Mouse (Mus musculus): ENCODE results near the gene Kremen2. TPM values are rescaled to one million over a fixed set of nuclear protein-coding genes. Genes with fewer than 3 reads are reported as not detected.
"Not testable (repeated sequence)": the region's sequence is repeated elsewhere in the genome, so short reads cannot be mapped to it uniquely, and the experiment has no call there.

Gene Kremen2
- polyA plus RNA-seq, 1 experiment from 2014 or later: not detected

DNA sequence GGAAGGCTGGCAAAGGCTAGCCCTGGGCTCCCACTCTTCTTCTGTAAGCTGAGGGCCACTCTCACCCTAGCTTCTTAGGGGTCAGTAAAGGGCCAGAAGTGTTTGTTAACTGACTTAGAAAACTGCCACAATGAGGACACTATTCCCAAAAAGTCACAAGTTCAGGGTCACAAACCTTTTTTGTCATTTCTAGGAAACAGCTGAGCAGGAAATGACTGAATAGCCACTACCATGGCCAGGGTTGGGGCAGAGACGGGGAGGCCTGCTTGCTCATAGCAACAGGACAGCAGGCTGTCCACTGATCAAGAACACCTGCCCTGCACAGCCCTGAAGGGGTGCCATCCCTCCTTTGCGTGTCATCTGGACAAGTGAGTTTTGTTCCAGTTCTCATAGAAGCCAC is 31.5 kb upstream of the Kremen2 start:
- Histone ChIP-seq H3K9ac (no peak overlapping the region), H3K27me3 (peaks cover 3% of the 10 kb centered on the region; the same call in 1 of the 2 replicates), H3K4me1 (replicated peaks) (peaks cover 4% of the 10 kb centered on the region), H3K9me3 (replicated peaks) (no peaks in the 10 kb centered on the region), H3K4me2 (no peak overlapping the region), H3K27ac (replicated peaks) (no peak overlapping the region), H3K4me3 (replicated peaks) (no peak overlapping the region), H3K36me3 (replicated peaks) (no peaks in the 10 kb centered on the region)
- no peak for ATAC-seq (ENCODE audit: insufficient read depth)
- WGBS (ENCODE audit: insufficient replicate concordance): 59% methylated on average over 2 of the region's 2 CpGs

DNA sequence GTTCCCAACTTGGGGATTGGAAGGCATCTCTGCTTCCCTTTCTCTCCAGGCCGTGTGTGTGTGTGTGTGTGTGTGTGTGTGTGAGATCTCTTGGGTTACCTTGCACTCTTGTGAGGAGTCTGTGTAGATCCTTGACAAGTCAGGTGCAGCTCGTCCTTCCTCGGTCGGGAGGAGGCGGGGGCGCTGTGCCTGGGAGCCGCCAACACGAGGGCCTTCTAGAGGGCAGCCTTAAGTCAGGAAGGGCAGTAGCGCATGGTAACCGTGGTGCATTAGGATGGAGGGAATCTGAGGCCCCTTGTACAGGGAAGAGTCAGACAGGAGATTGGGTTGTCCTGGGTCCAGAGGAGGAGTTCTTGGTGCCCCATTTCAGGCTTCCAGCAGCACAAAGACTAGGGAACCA is 30.6 kb upstream of the Kremen2 start:
- H3K4me1 ChIP-seq (replicated peaks): peaks cover 10% of the 10 kb centered on the region
- 68% methylated on average over 10 of the region's 10 CpGs for WGBS (ENCODE audit: insufficient replicate concordance)

DNA sequence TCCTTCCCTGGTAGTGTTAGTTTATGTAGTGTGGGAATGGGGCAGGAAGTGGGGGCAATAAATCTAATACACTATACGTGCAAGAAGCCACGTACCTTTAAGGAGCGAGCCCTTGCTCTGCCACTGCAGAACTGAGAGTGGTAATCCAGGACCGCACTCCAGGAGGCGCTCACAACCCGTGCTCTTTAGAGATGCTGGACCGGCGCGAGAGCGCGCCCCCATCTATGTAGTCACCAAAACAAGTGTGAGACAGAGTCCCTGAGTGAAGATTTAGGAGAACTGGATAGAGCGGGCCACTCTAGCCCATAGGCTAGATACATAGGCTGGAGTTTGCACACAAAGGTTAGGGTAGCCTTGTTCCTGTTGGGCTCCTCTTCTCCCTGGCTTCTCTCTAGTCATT is 28.5 kb upstream of the Kremen2 start:
- Histone ChIP-seq H3K4me2 (no peak overlapping the region), H3K4me1 (replicated peaks) (peaks cover 21% of the 10 kb centered on the region), H3K27ac (replicated peaks) (no peak overlapping the region), H3K9me3 (replicated peaks) (no peaks in the 10 kb centered on the region), H3K36me3 (replicated peaks) (no peaks in the 10 kb centered on the region), H3K27me3 (peaks cover 3% of the 10 kb centered on the region; the same call in 1 of the 2 replicates), H3K9ac (no peak overlapping the region), H3K4me3 (replicated peaks) (no peak overlapping the region)
- ATAC-seq (ENCODE audit: insufficient read depth): no peak
- 2% methylated on average over 12 of the region's 12 CpGs for WGBS (ENCODE audit: insufficient replicate concordance)

More for the DNA sequence above, 30.6 kb upstream of the Kremen2 start:
- Histone ChIP-seq H3K27me3 (peaks cover 3% of the 10 kb centered on the region; the same call in 1 of the 2 replicates), H3K9me3 (replicated peaks) (no peaks in the 10 kb centered on the region), H3K27ac (replicated peaks) (no peak overlapping the region), H3K9ac (no peak overlapping the region), H3K4me3 (replicated peaks) (no peak overlapping the region), H3K4me2 (no peak overlapping the region), H3K36me3 (replicated peaks) (no peaks in the 10 kb centered on the region)
- ATAC-seq (ENCODE audit: insufficient read depth): no peak

DNA sequence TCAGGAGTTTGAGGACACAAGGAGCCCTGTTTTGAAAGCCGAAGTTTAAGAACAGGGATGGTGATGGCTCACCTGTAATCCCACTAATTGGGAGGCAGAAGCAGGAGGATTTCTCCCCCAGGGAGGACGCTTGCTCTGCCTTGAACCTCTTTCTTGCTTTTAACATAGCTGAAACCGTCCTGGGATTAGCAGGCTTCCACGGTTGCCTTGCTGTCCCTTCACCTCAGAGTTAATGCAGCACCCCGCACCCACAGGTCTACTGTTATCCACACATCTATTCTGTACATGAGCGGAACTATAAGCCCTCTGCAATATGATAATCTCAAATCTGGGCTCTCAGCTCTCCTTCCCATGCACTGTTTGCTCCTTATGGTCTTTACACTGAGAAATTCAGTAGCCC is 28.0 kb upstream of the Kremen2 start:
- Histone ChIP-seq H3K27ac (replicated peaks) (no peak overlapping the region), H3K4me3 (replicated peaks) (no peak overlapping the region), H3K36me3 (replicated peaks) (no peaks in the 10 kb centered on the region), H3K9ac (no peak overlapping the region), H3K27me3 (peaks cover 3% of the 10 kb centered on the region; the same call in 1 of the 2 replicates), H3K9me3 (replicated peaks) (no peaks in the 10 kb centered on the region), H3K4me2 (no peak overlapping the region), H3K4me1 (replicated peaks) (peaks cover 21% of the 10 kb centered on the region)
- WGBS (ENCODE audit: insufficient replicate concordance): 42% methylated on average over 6 of the region's 6 CpGs
- no peak for ATAC-seq (ENCODE audit: insufficient read depth)

DNA sequence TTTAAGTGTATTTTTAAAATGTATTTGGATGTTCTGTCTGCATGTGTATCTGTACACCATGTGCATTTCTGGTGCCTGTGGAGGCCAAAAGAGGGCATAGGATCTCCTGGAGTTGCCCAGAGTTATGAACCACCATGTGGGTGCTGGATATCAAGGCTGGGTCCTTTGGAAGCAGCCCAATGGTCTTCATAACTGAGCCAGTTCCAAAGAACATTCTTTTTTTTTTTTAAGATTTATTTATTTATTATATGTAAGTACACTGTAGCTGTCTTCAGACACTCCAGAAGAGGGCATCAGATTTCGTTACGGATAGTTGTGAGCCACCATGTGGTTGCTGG is 26.6 kb upstream of the Kremen2 start:
- not testable (repeated sequence) for H3K4me3 ChIP-seq (replicated peaks); H3K36me3 ChIP-seq (replicated peaks); H3K27ac ChIP-seq (replicated peaks); H3K27me3 ChIP-seq; ATAC-seq (ENCODE audit: insufficient read depth); H3K9ac ChIP-seq; H3K9me3 ChIP-seq (replicated peaks); H3K4me2 ChIP-seq
- peaks cover 21% of the 10 kb centered on the region for H3K4me1 ChIP-seq (replicated peaks)
- 73% methylated on average over 2 of the region's 2 CpGs for WGBS (ENCODE audit: insufficient replicate concordance)

DNA sequence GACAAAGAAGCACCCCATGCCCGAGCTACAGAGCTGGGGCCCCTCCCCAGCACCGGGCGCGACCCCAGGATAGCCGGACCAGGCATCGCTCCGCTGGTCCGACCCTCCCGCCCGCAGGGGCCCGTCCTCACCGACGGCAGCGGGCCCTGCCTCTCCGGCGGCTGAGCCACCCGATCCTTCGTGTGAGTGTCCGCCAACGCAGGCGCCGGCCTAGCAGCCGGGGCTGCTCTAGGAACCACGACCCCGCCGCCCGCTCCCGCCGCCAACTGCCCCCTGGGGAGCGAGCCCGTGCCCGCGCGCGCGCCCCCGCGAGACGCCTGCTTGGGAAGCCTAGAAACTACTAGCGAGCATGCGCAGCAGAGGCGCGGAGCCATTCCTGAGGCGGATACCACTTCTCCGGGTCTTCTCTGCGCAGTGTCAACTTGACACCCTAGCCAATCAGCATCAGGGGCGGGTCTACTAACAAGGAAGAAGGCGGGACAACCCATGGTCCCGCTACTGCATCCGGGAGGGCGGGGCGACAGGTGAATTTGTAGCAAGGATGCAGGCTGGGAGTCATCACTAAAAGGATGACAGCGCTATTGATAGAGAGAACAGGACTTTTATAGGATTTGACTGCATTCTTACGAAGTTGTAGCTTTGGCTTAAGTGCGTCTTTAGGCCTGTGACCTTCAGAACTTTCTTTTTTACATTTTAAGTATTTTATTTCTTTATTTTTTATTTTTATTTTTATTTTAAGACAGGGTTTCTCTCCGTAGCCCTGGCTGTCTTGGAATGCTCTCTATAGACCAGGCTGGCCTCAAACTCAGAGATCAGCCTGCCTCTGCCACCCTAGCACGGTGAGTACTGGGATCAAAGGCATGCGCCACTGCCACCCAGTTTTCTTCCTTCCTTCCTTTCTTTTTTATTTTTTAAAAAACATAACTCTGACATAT is 25.9 kb upstream of the Kremen2 start, which contains the start of gene Flywch1:
TSS of gene Flywch1 (minus strand) at position 319 of the 935 bp plus-strand sequence.
- Histone ChIP-seq H3K9me3 (replicated peaks) (no peaks in the 10 kb centered on the region), H3K4me1 (replicated peaks) (peaks cover 21% of the 10 kb centered on the region), H3K27me3 (no peaks in the 10 kb centered on the region), H3K27ac (replicated peaks) (peak within 1 kb of the TSS; percentile 76), H3K9ac (peak within 1 kb of the TSS; percentile 91), H3K4me2 (peak within 1 kb of the TSS; percentile 90), H3K4me3 (replicated peaks) (peak within 1 kb of the TSS; percentile 87), H3K36me3 (replicated peaks) (no peaks in the 10 kb centered on the region)
- 3% methylated on average over 58 of the region's 58 CpGs for WGBS (ENCODE audit: insufficient replicate concordance)
- ATAC-seq (ENCODE audit: insufficient read depth): peak; percentile 97

DNA sequence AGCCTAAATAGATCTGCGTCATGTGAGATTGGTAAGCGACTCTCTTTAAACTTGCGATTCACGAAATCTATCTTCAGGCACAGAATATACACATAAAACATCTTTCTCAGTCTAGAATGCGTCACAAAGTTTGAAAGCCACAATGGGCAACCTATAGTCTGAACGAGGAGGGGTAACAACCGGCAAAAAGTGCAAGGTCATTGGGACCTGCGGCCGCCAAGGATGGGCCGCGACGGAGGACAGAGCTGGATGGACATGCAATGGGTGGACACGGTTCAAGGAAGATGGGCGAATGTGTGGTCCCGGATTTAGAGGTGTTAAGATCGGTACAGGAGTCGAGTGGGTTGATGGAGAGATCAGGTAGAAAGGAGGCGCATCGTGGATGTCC is 25.3 kb upstream of the Kremen2 start:
- 3% methylated on average over 19 of the region's 19 CpGs for WGBS (ENCODE audit: insufficient replicate concordance)
- Histone ChIP-seq H3K27ac (replicated peaks) (peak overlapping the region; percentile 76), H3K9ac (peak overlapping the region; percentile 91), H3K4me3 (replicated peaks) (peak overlapping the region; percentile 87), H3K27me3 (no peaks in the 10 kb centered on the region), H3K36me3 (replicated peaks) (no peaks in the 10 kb centered on the region), H3K9me3 (replicated peaks) (no peaks in the 10 kb centered on the region), H3K4me1 (replicated peaks) (peaks cover 21% of the 10 kb centered on the region), H3K4me2 (peak overlapping the region; percentile 90)
- peak; percentile 16 for ATAC-seq (ENCODE audit: insufficient read depth)

DNA sequence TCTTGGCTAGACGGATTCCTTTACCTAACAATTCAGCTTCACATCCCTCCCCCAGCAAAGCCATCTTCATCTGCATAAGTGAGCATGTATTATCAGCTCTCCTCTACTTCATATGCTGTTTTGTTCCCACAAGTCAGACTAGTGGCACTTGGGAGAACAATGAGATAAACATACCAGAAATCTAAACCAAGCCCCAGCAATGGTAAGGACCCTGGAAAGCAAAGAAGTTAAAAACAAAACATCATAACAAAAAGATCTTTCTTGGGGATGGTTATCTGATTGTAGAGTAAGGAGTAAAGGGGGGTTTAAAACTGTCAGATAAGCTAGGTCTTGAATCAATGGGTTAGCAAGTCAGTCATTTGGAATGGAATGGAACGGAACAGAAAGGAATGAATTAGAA is 24.9 kb upstream of the Kremen2 start:
- Histone ChIP-seq H3K27ac (replicated peaks) (no peak overlapping the region), H3K4me1 (replicated peaks) (peaks cover 21% of the 10 kb centered on the region), H3K9me3 (replicated peaks) (no peaks in the 10 kb centered on the region), H3K4me3 (replicated peaks) (peak overlapping the region; percentile 87), H3K36me3 (replicated peaks) (no peaks in the 10 kb centered on the region), H3K9ac (peak overlapping the region; percentile 91), H3K4me2 (peak overlapping the region; percentile 90), H3K27me3 (no peaks in the 10 kb centered on the region)
- WGBS (ENCODE audit: insufficient replicate concordance): 27% methylated on average over 2 of the region's 2 CpGs
- no peak for ATAC-seq (ENCODE audit: insufficient read depth)

DNA sequence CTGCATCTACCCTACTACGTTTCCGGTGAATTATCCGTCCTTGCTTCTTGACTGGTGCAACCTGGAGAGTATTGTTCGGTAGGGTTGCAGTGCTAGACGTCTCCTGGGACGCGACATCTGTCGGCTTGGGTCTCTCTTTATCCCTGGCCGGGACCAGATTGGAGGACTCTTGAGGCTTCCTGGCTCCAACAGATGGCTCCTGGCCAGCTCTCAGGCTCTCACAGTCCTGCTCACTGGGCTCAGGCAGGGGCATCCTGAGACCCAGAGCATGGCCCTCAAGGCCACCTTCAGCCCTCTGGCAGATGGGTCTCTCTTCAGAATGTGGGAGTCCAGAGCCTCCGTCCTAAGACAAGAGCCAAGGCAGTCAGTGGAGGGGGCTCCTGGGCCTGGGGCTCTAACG is 17.3 kb upstream of the Kremen2 start:
- ATAC-seq (ENCODE audit: insufficient read depth): no peak
- Histone ChIP-seq H3K27me3 (no peaks in the 10 kb centered on the region), H3K4me2 (no peak overlapping the region), H3K27ac (replicated peaks) (no peak overlapping the region), H3K9ac (no peak overlapping the region), H3K4me1 (replicated peaks) (no peaks in the 10 kb centered on the region), H3K9me3 (replicated peaks) (no peaks in the 10 kb centered on the region), H3K4me3 (replicated peaks) (no peak overlapping the region), H3K36me3 (replicated peaks) (no peaks in the 10 kb centered on the region)
- WGBS (ENCODE audit: insufficient replicate concordance): 81% methylated on average over 11 of the region's 11 CpGs

DNA sequence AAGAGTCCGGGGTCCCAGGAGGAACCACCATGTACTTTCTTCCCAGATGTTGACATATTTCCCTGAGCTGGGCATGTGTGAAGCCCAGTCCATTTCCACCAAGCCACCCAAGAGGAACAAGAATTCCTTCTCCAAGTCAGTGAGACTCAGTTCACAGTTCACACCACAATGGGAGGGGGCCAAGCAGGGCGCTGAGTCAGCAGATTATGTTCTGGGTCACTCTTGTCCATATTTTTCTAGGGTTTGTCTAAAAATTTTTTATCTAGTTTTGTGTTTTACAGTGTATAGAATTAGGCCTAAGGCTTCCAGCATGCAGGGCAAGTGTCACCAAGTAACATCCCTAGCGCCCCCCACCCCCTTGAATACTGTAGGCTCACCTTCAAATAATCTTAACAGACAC is 15.5 kb upstream of the Kremen2 start:
- H3K9me3 ChIP-seq (replicated peaks): no peaks in the 10 kb centered on the region
- WGBS (ENCODE audit: insufficient replicate concordance): 68% methylated on average over 3 of the region's 3 CpGs
- H3K27me3 ChIP-seq: no peaks in the 10 kb centered on the region

DNA sequence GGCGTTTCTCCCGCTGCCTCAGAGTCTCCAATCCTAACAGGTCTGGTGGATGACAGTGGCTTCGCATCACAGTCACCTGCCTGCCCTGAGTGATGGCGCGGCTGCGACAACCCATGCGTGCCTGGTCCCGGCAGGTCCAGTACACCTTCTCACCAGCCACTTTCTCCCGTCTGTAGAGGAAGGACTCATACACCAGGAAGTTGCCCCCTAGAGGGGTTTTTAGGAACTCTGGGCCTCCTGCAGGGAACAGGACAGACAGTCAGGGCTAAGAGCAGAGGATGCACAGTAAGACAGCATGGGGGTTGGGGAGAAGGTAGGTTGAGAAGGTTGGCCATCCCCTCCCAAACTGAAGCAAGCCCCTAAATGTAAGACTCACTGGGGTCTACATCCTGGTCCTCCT is 14.6 kb upstream of the Kremen2 start:
- ATAC-seq (ENCODE audit: insufficient read depth): no peak
- Histone ChIP-seq H3K9me3 (replicated peaks) (no peaks in the 10 kb centered on the region), H3K27me3 (no peaks in the 10 kb centered on the region), H3K4me2 (no peak overlapping the region), H3K36me3 (replicated peaks) (no peaks in the 10 kb centered on the region), H3K27ac (replicated peaks) (no peak overlapping the region), H3K4me3 (replicated peaks) (no peak overlapping the region), H3K9ac (no peak overlapping the region), H3K4me1 (replicated peaks) (no peaks in the 10 kb centered on the region)
- 82% methylated on average over 9 of the region's 9 CpGs for WGBS (ENCODE audit: insufficient replicate concordance)

More for the DNA sequence above, 15.5 kb upstream of the Kremen2 start:
- no peak overlapping the region for H3K9ac ChIP-seq
- no peak overlapping the region for H3K4me2 ChIP-seq
- no peak for ATAC-seq (ENCODE audit: insufficient read depth)
- no peak overlapping the region for H3K27ac ChIP-seq (replicated peaks)
- no peak overlapping the region for H3K4me3 ChIP-seq (replicated peaks)
- no peaks in the 10 kb centered on the region for H3K4me1 ChIP-seq (replicated peaks)
- no peaks in the 10 kb centered on the region for H3K36me3 ChIP-seq (replicated peaks)
